Mouse (Mus musculus): Measurements from ENCODE around the gene Erf.

- TF ChIP-seq EP300 (IDR thresholded peaks at IDR 0.05) = no peak
- no peak for TF ChIP-seq CTCF (IDR thresholded peaks at IDR 0.05)
Observed at GRCm38 (mm10) chr7:25227523-25228300, 22.8 kb downstream of the Erf start.
